Mouse (Mus musculus) heart, embryonic 14.5 days (tissue): ENCODE data around the gene Ergic3. TPM values are rescaled to one million over a fixed set of nuclear protein-coding genes. Genes with fewer than 3 reads are reported as not detected.

ENCODE experiments used
- ATAC-seq: fragments of 200-750 bp; cut with Nextera tagmentation; 2 replicates; pipeline ENCODE4 v1.8.0; 2017; ENCODE audit warnings: low read depth, moderate TSS enrichment; ENCODE audit not compliant: insufficient number of reproducible peaks, insufficient read depth, low FRiP score
- H3K27ac ChIP-seq, 2 experiments: fragments of 200-500 bp in 1 of 2; fragments of 300-500 bp in 1 of 2; sonication (generic) in 1 of 2; replicated peaks in 1 of 2; 2 replicates each; pipeline ENCODE4 v1.5.1; 2012 to 2014; ENCODE audit warnings: low read depth in 2 of 2, low read length in 2 of 2, control low read depth in 1 of 2, mild to moderate bottlenecking in 1 of 2, mixed read lengths in 1 of 2; ENCODE audit not compliant: control insufficient read depth in 1 of 2, insufficient read depth in 1 of 2
- H3K27me3 ChIP-seq: fragments of 300-500 bp; sonication (generic); 2 replicates; pipeline ENCODE4 v1.6.1; 2014; ENCODE audit warnings: mild to moderate bottlenecking, low read length, control low read depth; ENCODE audit not compliant: control insufficient read depth, insufficient read depth
- H3K36me3 ChIP-seq: fragments of 300-500 bp; sonication (generic); 2 replicates; pipeline ENCODE4 v1.6.1; 2014; ENCODE audit warnings: mild to moderate bottlenecking, control low read depth, low read length, mixed read lengths; ENCODE audit not compliant: control insufficient read depth, insufficient read depth
- H3K4me1 ChIP-seq, 2 experiments: fragments of 200-500 bp in 1 of 2; fragments of 300-500 bp in 1 of 2; sonication (generic) in 1 of 2; 2 replicates each; pipeline ENCODE4 v1.6.1; 2012 to 2014; ENCODE audit warnings: low read length in 2 of 2, control low read depth in 1 of 2, mixed read lengths in 1 of 2; ENCODE audit not compliant: control insufficient read depth in 2 of 2, insufficient read depth in 2 of 2
- H3K4me2 ChIP-seq: fragments of 300-500 bp; sonication (generic); 2 replicates; pipeline ENCODE4 v1.6.1; 2014; ENCODE audit warnings: mild to moderate bottlenecking, low read length
- H3K4me3 ChIP-seq, 2 experiments: fragments of 200-500 bp in 1 of 2; fragments of 300-500 bp in 1 of 2; sonication (generic) in 1 of 2; 2 replicates each; pipeline ENCODE4 v1.5.1; 2012 to 2014; ENCODE audit warnings: low read length in 2 of 2, mild to moderate bottlenecking in 2 of 2, control low read depth in 1 of 2, low read depth in 1 of 2, moderate library complexity in 1 of 2; ENCODE audit not compliant: control insufficient read depth in 1 of 2, insufficient read depth in 1 of 2
- H3K9ac ChIP-seq: fragments of 300-500 bp; sonication (generic); 2 replicates; pipeline ENCODE4 v1.6.1; 2014; ENCODE audit warnings: mild to moderate bottlenecking, low read length
- H3K9me3 ChIP-seq: fragments of 300-500 bp; sonication (generic); 2 replicates; pipeline ENCODE4 v1.6.1; 2016; ENCODE audit warnings: low read length, control low read depth; ENCODE audit not compliant: control insufficient read depth
- WGBS: fragments of 180-500 bp; shearing (Covaris S2); extraction: QIAGEN DNeasy Blood & Tissue Kit; methylation state at CpG from one replicate; pipeline ENCODE4 v1.1.7; 2014; 5-methylcytosine and 5-hydroxymethylcytosine counted together
- polyA plus RNA-seq: library from polyadenylated mRNA; unstranded; fragments of >200 nt; fragmentation: Nextera tagmentation; extraction: Ambion mirVana; gene quantifications from 2 replicates; pipeline ENCODE4 v1.2.1, GENCODE M21; 2014

Gene Ergic3
- polyA plus RNA-seq, 1 experiment from 2014 or later = 188 TPM

- no peak overlapping the region for H3K27ac ChIP-seq
- no peaks in the 10 kb centered on the region for H3K9me3 ChIP-seq
- peaks cover 2 to 7% of the 10 kb centered on the region in 2 experiments; a peak in 2 of 4 replicates for H3K4me1 ChIP-seq
Observed at GRCm38 (mm10) chr2:155985776-155986175, 22.1 kb upstream of the Ergic3 start.

DNA sequence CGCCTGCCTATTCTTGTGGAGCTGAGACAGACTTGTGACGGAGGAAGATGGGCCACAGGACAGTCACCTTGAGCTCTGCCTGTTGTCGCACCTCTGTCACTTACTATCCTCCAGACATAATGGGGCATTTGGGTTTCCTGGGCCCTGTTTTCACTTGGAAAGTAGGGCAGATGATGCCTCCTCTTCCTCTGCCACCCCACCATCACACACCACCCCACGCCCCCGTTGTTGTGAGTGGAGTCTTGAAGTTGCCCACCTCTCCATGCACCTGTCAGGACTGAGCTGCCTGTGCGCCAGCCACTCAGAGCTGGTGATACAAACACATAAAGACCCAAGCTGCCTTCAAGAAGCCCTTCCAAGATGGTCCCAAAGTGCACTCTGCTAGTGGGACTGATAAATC is 20.7 kb upstream of the Ergic3 start:
- no peak for ATAC-seq
- Histone ChIP-seq H3K36me3 (peaks cover 99% of the 10 kb centered on the region), H3K27me3 (no peaks in the 10 kb centered on the region), H3K4me2 (no peak overlapping the region), H3K27ac (no peak overlapping the region), H3K4me1 (peaks cover 3 to 9% of the 10 kb centered on the region in 2 experiments; a peak in 3 of 4 replicates), H3K9me3 (no peaks in the 10 kb centered on the region), H3K9ac (no peak overlapping the region), H3K4me3 (no peak overlapping the region)
- 95% methylated on average over 6 of the region's 6 CpGs for WGBS

More at GRCm38 (mm10) chr2:155985776-155986175, 22.1 kb upstream of the Ergic3 start:
- Histone ChIP-seq H3K4me3 (no peak overlapping the region), H3K9ac (no peak overlapping the region), H3K36me3 (peaks cover 99% of the 10 kb centered on the region), H3K4me2 (no peak overlapping the region), H3K27me3 (no peaks in the 10 kb centered on the region)
- 89% methylated on average over 7 of the region's 7 CpGs for WGBS
- ATAC-seq = no peak

DNA sequence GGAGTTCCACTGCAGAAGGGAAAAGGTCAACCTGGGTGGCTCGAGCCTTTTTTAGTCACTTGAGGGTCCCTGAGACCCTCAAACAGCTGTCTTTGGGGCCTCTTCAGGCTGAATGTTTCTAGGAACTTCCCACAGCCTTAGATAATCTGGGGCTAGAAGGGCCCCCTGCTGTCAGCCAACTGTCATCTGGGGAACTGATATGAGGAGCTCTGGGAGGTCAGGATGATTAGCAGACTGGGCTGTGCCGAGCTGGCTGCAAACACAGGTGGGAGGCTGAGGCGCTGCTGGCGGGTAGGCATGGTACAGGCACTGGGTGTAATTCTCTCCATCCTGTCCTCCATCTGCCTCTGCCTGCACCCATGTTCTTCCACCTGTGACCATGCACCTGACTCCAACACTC is 18.8 kb upstream of the Ergic3 start:
- peaks cover 99% of the 10 kb centered on the region for H3K36me3 ChIP-seq
- peak overlapping the region; percentile 16; the same call in 1 of the 2 replicates for H3K9ac ChIP-seq
- H3K27me3 ChIP-seq = no peaks in the 10 kb centered on the region
- ATAC-seq = no peak
- 29% methylated on average over 4 of the region's 4 CpGs for WGBS
- no peak overlapping the region for H3K4me3 ChIP-seq
- H3K4me2 ChIP-seq = no peak overlapping the region
- H3K9me3 ChIP-seq = no peaks in the 10 kb centered on the region
- no peak overlapping the region for H3K27ac ChIP-seq
- H3K4me1 ChIP-seq = peaks cover 4 to 11% of the 10 kb centered on the region in 2 experiments; a peak in 3 of 4 replicates

GRCm38 (mm10) chr2:155991151-155991550 is 16.7 kb upstream of the Ergic3 start:
- no peaks in the 10 kb centered on the region for H3K9me3 ChIP-seq
- peaks cover 4 to 11% of the 10 kb centered on the region in 2 experiments; a peak in 3 of 4 replicates for H3K4me1 ChIP-seq
- WGBS = 70% methylated on average over 10 of the region's 10 CpGs
- peak overlapping the region in 1 of 2 experiments; percentile 28; a peak in 1 of 4 replicates for H3K27ac ChIP-seq
- H3K4me2 ChIP-seq = no peak overlapping the region
- no peak for ATAC-seq
- no peaks in the 10 kb centered on the region for H3K27me3 ChIP-seq
- H3K9ac ChIP-seq = no peak overlapping the region
- no peak overlapping the region for H3K4me3 ChIP-seq
- peaks cover 99% of the 10 kb centered on the region for H3K36me3 ChIP-seq

DNA sequence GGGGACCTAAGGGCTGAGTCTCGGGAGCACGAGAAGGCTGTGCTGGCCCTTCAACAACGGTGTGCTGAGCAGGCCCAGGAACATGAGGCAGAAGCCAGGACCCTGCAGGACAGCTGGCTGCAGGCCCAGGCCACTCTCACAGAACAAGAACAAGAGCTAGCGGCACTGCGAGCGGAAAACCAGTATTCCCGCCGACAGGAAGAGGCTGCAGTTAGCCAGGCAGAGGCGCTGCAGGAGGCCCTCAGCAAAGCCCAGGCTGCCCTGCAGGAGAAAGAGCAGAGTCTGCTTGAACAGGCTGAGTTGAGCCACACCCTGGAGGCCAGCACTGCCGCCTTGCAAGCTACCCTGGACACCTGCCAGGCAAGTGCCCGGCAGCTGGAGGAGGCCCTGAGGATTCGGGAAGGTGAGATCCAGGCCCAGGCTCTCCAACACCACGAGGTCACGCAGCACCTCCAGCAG is 16.0 kb upstream of the Ergic3 start:
- peaks cover 99% of the 10 kb centered on the region for H3K36me3 ChIP-seq
- H3K27me3 ChIP-seq = no peaks in the 10 kb centered on the region
- H3K4me3 ChIP-seq = no peak overlapping the region
- H3K9ac ChIP-seq = 0 out of 2 replicates have a peak overlapping the region, but pooled peaks have one; percentile 8
- H3K27ac ChIP-seq = peak overlapping the region; percentile 17 to 28; a peak in 2 of 4 replicates
- peaks cover 4 to 11% of the 10 kb centered on the region in 2 experiments; a peak in 3 of 4 replicates for H3K4me1 ChIP-seq
- no peak overlapping the region for H3K4me2 ChIP-seq
- H3K9me3 ChIP-seq = no peaks in the 10 kb centered on the region
- 60% methylated on average over 14 of the region's 14 CpGs for WGBS
- ATAC-seq = no peak

- Histone ChIP-seq H3K4me1 (peaks cover 5 to 8% of the 10 kb centered on the region in 2 experiments; a peak in 2 of 4 replicates), H3K9ac (no peak overlapping the region), H3K4me2 (no peak overlapping the region), H3K36me3 (peaks cover 10% of the 10 kb centered on the region), H3K27me3 (no peaks in the 10 kb centered on the region), H3K9me3 (no peaks in the 10 kb centered on the region), H3K27ac (no peak overlapping the region), H3K4me3 (no peak overlapping the region)
- ATAC-seq = no peak
- 87% methylated on average over 4 of the region's 4 CpGs for WGBS
Observed at GRCm38 (mm10) chr2:156005393-156005792, 2.5 kb upstream of the Ergic3 start.

GRCm38 (mm10) chr2:156018106-156018505 is 10.3 kb downstream of the Ergic3 start:
- no peak overlapping the region for H3K27ac ChIP-seq
- no peak for ATAC-seq
- no peaks in the 10 kb centered on the region for H3K9me3 ChIP-seq
- H3K27me3 ChIP-seq = no peaks in the 10 kb centered on the region
- no peak overlapping the region for H3K4me2 ChIP-seq
- H3K4me3 ChIP-seq = no peak overlapping the region
- no peaks in the 10 kb centered on the region for H3K4me1 ChIP-seq
- no peak overlapping the region for H3K9ac ChIP-seq
- peaks cover 64% of the 10 kb centered on the region for H3K36me3 ChIP-seq
- WGBS = 87% methylated on average over 3 of the region's 3 CpGs

- Histone ChIP-seq H3K4me1 (no peaks in the 10 kb centered on the region), H3K27me3 (no peaks in the 10 kb centered on the region), H3K36me3 (peaks cover 33% of the 10 kb centered on the region), H3K9ac (no peak overlapping the region), H3K4me3 (no peak overlapping the region), H3K9me3 (no peaks in the 10 kb centered on the region), H3K4me2 (no peak overlapping the region), H3K27ac (no peak overlapping the region)
- ATAC-seq = no peak
- WGBS = 48% methylated on average over 8 of the region's 8 CpGs
Observed at GRCm38 (mm10) chr2:156021219-156021618, 13.4 kb downstream of the Ergic3 start.
